Mouse (Mus musculus): ENCODE results near the gene Uevld. TPM values are rescaled to one million over a fixed set of nuclear protein-coding genes. Genes with fewer than 3 reads are reported as not detected.
"Not testable (repeated sequence)": the region's sequence is repeated elsewhere in the genome, so short reads cannot be mapped to it uniquely, and the experiment has no call there.

The Uevld gene
- polyA plus RNA-seq, 1 experiment from 2014 or later, result 15.0 TPM

- Histone ChIP-seq H3K27ac (ENCODE audit: low read length) (no peak overlapping the region), H3K27me3 (ENCODE audit: control insufficient read depth, insufficient read depth, low read depth, low read length) (no peaks in the 10 kb centered on the region), H3K9me3 (ENCODE audit: control insufficient read depth, low read length) (no peaks in the 10 kb centered on the region), H3K4me3 (ENCODE audit: low read length) (no peak overlapping the region), H3K4me1 (replicated peaks; ENCODE audit: control insufficient read depth, insufficient read depth, low read length) (no peaks in the 10 kb centered on the region), H3K9ac (ENCODE audit: low read length) (no peak overlapping the region), H3K36me3 (ENCODE audit: control insufficient read depth, insufficient read depth, low read length) (peaks cover 42% of the 10 kb centered on the region), H3K4me2 (ENCODE audit: low read depth, low read length) (no peak overlapping the region)
- 71% methylated on average over 3 of the region's 3 CpGs for WGBS
- ATAC-seq (ENCODE audit: low read depth), result no peak
Measured at GRCm38 (mm10) chr7:46899343-46899742, 59.0 kb downstream of the Uevld start.

- 87% methylated on average over 3 of the region's 3 CpGs for WGBS
- H3K4me3 ChIP-seq (ENCODE audit: low read length), result no peak overlapping the region
Measured at GRCm38 (mm10) chr7:46895511-46895910, 62.8 kb downstream of the Uevld start.

GRCm38 (mm10) chr7:46883304-46883703, 75.0 kb downstream of the Uevld start:
- no peak overlapping the region for H3K4me3 ChIP-seq (ENCODE audit: low read length)
- no peaks in the 10 kb centered on the region for H3K27me3 ChIP-seq (ENCODE audit: control insufficient read depth, insufficient read depth, low read depth, low read length)
- H3K9ac ChIP-seq (ENCODE audit: low read length), result no peak overlapping the region
- peaks cover 17% of the 10 kb centered on the region for H3K36me3 ChIP-seq (ENCODE audit: control insufficient read depth, insufficient read depth, low read length)
- no peaks in the 10 kb centered on the region for H3K4me1 ChIP-seq (replicated peaks; ENCODE audit: control insufficient read depth, insufficient read depth, low read length)
- H3K27ac ChIP-seq (ENCODE audit: low read length), result no peak overlapping the region
- ATAC-seq (ENCODE audit: low read depth), result no peak
- H3K4me2 ChIP-seq (ENCODE audit: low read depth, low read length), result no peak overlapping the region
- H3K9me3 ChIP-seq (ENCODE audit: control insufficient read depth, low read length), result no peaks in the 10 kb centered on the region
- WGBS, result 80% methylated on average over 3 of the region's 3 CpGs

More at GRCm38 (mm10) chr7:46895511-46895910, 62.8 kb downstream of the Uevld start:
- no peaks in the 10 kb centered on the region for H3K4me1 ChIP-seq (replicated peaks; ENCODE audit: control insufficient read depth, insufficient read depth, low read length)
- H3K27ac ChIP-seq (ENCODE audit: low read length), result no peak overlapping the region
- H3K36me3 ChIP-seq (ENCODE audit: control insufficient read depth, insufficient read depth, low read length), result peaks cover 46% of the 10 kb centered on the region
- H3K9ac ChIP-seq (ENCODE audit: low read length), result no peak overlapping the region
- H3K9me3 ChIP-seq (ENCODE audit: control insufficient read depth, low read length), result no peaks in the 10 kb centered on the region
- no peak for ATAC-seq (ENCODE audit: low read depth)
- H3K4me2 ChIP-seq (ENCODE audit: low read depth, low read length), result no peak overlapping the region
- H3K27me3 ChIP-seq (ENCODE audit: control insufficient read depth, insufficient read depth, low read depth, low read length), result no peaks in the 10 kb centered on the region

- H3K27me3 ChIP-seq (ENCODE audit: control insufficient read depth, insufficient read depth, low read depth, low read length); H3K36me3 ChIP-seq (ENCODE audit: control insufficient read depth, insufficient read depth, low read length); H3K9ac ChIP-seq (ENCODE audit: low read length); H3K4me1 ChIP-seq (replicated peaks; ENCODE audit: control insufficient read depth, insufficient read depth, low read length); H3K4me3 ChIP-seq (ENCODE audit: low read length); H3K27ac ChIP-seq (ENCODE audit: low read length); H3K9me3 ChIP-seq (ENCODE audit: control insufficient read depth, low read length); H3K4me2 ChIP-seq (ENCODE audit: low read depth, low read length); ATAC-seq (ENCODE audit: low read depth): not testable (repeated sequence)
- 79% methylated on average over 6 of the region's 8 CpGs for WGBS
Measured at GRCm38 (mm10) chr7:46881941-46882340, 76.4 kb downstream of the Uevld start.

- Histone ChIP-seq H3K4me2 (ENCODE audit: low read depth, low read length) (no peak overlapping the region), H3K4me3 (ENCODE audit: low read length) (no peak overlapping the region), H3K9me3 (ENCODE audit: control insufficient read depth, low read length) (no peaks in the 10 kb centered on the region), H3K36me3 (ENCODE audit: control insufficient read depth, insufficient read depth, low read length) (peaks cover 4% of the 10 kb centered on the region; the same call in 1 of the 2 replicates), H3K27ac (ENCODE audit: low read length) (no peak overlapping the region), H3K27me3 (ENCODE audit: control insufficient read depth, insufficient read depth, low read depth, low read length) (no peaks in the 10 kb centered on the region), H3K4me1 (replicated peaks; ENCODE audit: control insufficient read depth, insufficient read depth, low read length) (no peaks in the 10 kb centered on the region), H3K9ac (ENCODE audit: low read length) (no peak overlapping the region)
- ATAC-seq (ENCODE audit: low read depth), result no peak
- 93% methylated on average over 2 of the region's 2 CpGs for WGBS
Measured at GRCm38 (mm10) chr7:46880992-46881391, 77.3 kb downstream of the Uevld start.

- WGBS, result 90% methylated on average over 5 of the region's 5 CpGs
- Histone ChIP-seq H3K4me3 (ENCODE audit: low read length) (no peak overlapping the region), H3K36me3 (ENCODE audit: control insufficient read depth, insufficient read depth, low read length) (no peaks in the 10 kb centered on the region; the same call in 1 of the 2 replicates), H3K4me2 (ENCODE audit: low read depth, low read length) (no peak overlapping the region), H3K9ac (ENCODE audit: low read length) (no peak overlapping the region), H3K27ac (ENCODE audit: low read length) (no peak overlapping the region), H3K9me3 (ENCODE audit: control insufficient read depth, low read length) (no peaks in the 10 kb centered on the region), H3K27me3 (ENCODE audit: control insufficient read depth, insufficient read depth, low read depth, low read length) (no peaks in the 10 kb centered on the region), H3K4me1 (replicated peaks; ENCODE audit: control insufficient read depth, insufficient read depth, low read length) (no peaks in the 10 kb centered on the region)
- no peak for ATAC-seq (ENCODE audit: low read depth)
Measured at GRCm38 (mm10) chr7:46879851-46880250, 78.5 kb downstream of the Uevld start.

GRCm38 (mm10) chr7:46877255-46877654, 81.1 kb downstream of the Uevld start:
- Histone ChIP-seq H3K4me2 (ENCODE audit: low read depth, low read length) (no peak overlapping the region), H3K9ac (ENCODE audit: low read length) (no peak overlapping the region), H3K4me1 (replicated peaks; ENCODE audit: control insufficient read depth, insufficient read depth, low read length) (no peaks in the 10 kb centered on the region), H3K27ac (ENCODE audit: low read length) (no peak overlapping the region), H3K9me3 (ENCODE audit: control insufficient read depth, low read length) (no peaks in the 10 kb centered on the region), H3K4me3 (ENCODE audit: low read length) (no peak overlapping the region), H3K27me3 (ENCODE audit: control insufficient read depth, insufficient read depth, low read depth, low read length) (no peaks in the 10 kb centered on the region), H3K36me3 (ENCODE audit: control insufficient read depth, insufficient read depth, low read length) (no peaks in the 10 kb centered on the region)
- no peak for ATAC-seq (ENCODE audit: low read depth)
- 79% methylated on average over 6 of the region's 6 CpGs for WGBS

GRCm38 (mm10) chr7:46876841-46877240, 81.5 kb downstream of the Uevld start:
- Histone ChIP-seq H3K27ac (ENCODE audit: low read length) (no peak overlapping the region), H3K36me3 (ENCODE audit: control insufficient read depth, insufficient read depth, low read length) (no peaks in the 10 kb centered on the region), H3K9ac (ENCODE audit: low read length) (no peak overlapping the region), H3K9me3 (ENCODE audit: control insufficient read depth, low read length) (no peaks in the 10 kb centered on the region), H3K4me2 (ENCODE audit: low read depth, low read length) (no peak overlapping the region), H3K27me3 (ENCODE audit: control insufficient read depth, insufficient read depth, low read depth, low read length) (no peaks in the 10 kb centered on the region), H3K4me3 (ENCODE audit: low read length) (no peak overlapping the region), H3K4me1 (replicated peaks; ENCODE audit: control insufficient read depth, insufficient read depth, low read length) (no peaks in the 10 kb centered on the region)
- ATAC-seq (ENCODE audit: low read depth), result no peak
- WGBS, result 71% methylated on average over 4 of the region's 4 CpGs

All from lung, embryonic 16.5 days (tissue).